Mouse (Mus musculus): ENCODE measurements at regions not wholly inside any gene's neighbourhood (a gene's known extent, or its start where the extent isn't known, plus 50 kb on each side); places are given as distances from the start of the nearest gene placed in this dataset.

DNA sequence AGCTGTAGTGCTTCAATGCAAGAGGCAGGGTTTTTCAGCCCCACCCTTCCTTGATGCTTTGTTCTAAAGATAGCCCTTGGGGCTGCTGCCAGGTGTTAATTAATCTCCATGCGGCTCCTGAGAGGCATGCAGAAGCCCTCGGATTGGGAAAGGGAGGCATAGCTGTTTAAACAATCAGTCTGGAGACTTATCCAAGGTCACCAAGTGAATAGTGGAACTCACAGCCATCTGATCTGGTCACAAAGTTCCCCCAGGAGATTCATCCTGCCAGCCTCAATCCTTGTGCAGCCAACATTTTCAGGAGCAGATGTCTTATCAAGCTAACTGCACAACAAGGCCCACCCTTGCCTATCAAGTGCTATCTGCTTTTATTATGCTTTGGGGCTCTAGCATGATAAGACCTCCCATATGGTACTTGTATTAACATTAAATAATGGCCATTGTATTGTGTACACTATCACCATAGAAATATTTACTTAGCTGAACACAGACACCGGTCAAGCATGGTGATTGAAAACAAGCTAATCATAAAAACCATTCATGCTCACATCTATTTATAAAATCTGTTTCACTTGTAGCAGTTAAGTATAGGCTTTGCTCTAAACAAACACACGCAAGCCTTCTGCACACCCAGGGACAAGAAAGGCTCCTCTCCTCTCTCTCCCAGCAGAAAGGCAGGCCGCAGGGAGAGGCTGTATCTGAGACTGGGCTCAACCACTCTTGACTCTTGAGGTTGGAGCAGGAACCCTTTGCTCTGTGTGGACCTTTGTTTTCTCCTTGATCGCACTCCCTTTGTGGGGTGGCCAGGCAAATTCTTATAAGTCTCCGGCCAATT, 297.4 kb downstream of the Ets1 start:
- TF ChIP-seq CTCF (IDR thresholded peaks at IDR 0.05; ENCODE audit: low read depth) (no peak), EP300 (optimal IDR thresholded peaks at IDR 0.05) (no peak)

Measured in stomach, postnatal 0 days (tissue).